Mouse (Mus musculus) midbrain, embryonic 16.5 days (tissue): Measurements from ENCODE around the gene Clptm1. TPM values are rescaled to one million over a fixed set of nuclear protein-coding genes. Genes with fewer than 3 reads are reported as not detected.
A peak's percentile ranks its signal among the peaks of the same experiment; 100 is the strongest.

Experiments used
- ATAC-seq: fragments of 200-750 bp; cut with Nextera tagmentation; 2 replicates; pipeline ENCODE4 v1.8.0; 2017; ENCODE audit warnings: moderate TSS enrichment
- H3K27ac ChIP-seq: fragments of 300-500 bp; sonication (generic); 2 replicates; pipeline ENCODE4 v1.5.1; 2014; ENCODE audit warnings: mild to moderate bottlenecking, low read length, mixed read lengths
- H3K27me3 ChIP-seq: fragments of 300-500 bp; sonication (generic); 2 replicates; pipeline ENCODE4 v1.6.1; 2014; ENCODE audit warnings: low read depth, low read length, mixed read lengths; ENCODE audit not compliant: control insufficient read depth, insufficient read depth
- H3K36me3 ChIP-seq: fragments of 300-500 bp; sonication (generic); 2 replicates; pipeline ENCODE4 v1.6.1; 2014; ENCODE audit warnings: mild to moderate bottlenecking, low read length, moderate library complexity, mixed read lengths; ENCODE audit not compliant: control insufficient read depth, insufficient read depth
- H3K4me1 ChIP-seq: fragments of 300-500 bp; sonication (generic); 2 replicates; pipeline ENCODE4 v1.6.1; 2014; ENCODE audit warnings: mild to moderate bottlenecking, low read length, mixed read lengths; ENCODE audit not compliant: control insufficient read depth, insufficient read depth
- H3K4me2 ChIP-seq: fragments of 300-500 bp; sonication (generic); 2 replicates; pipeline ENCODE4 v1.6.1; 2014; ENCODE audit warnings: mild to moderate bottlenecking, low read length, mixed read lengths
- H3K4me3 ChIP-seq: fragments of 300-500 bp; sonication (generic); 2 replicates; pipeline ENCODE4 v1.5.1; 2014; ENCODE audit warnings: low read depth, mild to moderate bottlenecking, low read length, moderate library complexity, mixed read lengths
- H3K9ac ChIP-seq: fragments of 300-500 bp; sonication (generic); 2 replicates; pipeline ENCODE4 v1.6.1; 2014; ENCODE audit warnings: low read depth, low read length, mixed read lengths
- H3K9me3 ChIP-seq: fragments of 300-500 bp; sonication (generic); replicated peaks from 2 replicates; pipeline ENCODE4 v1.6.1; 2014; ENCODE audit warnings: mild to moderate bottlenecking, low read length, mixed read lengths; ENCODE audit not compliant: control insufficient read depth, poor library complexity, severe bottlenecking
- WGBS: fragments of 180-500 bp; shearing (Covaris S2); extraction: QIAGEN DNeasy Blood & Tissue Kit; methylation state at CpG from one replicate; pipeline ENCODE4 v1.1.7; 2014; 5-methylcytosine and 5-hydroxymethylcytosine counted together
- polyA plus RNA-seq: library from polyadenylated mRNA; unstranded; fragments of >200 nt; fragmentation: Nextera tagmentation; extraction: Ambion mirVana; gene quantifications from 2 replicates; pipeline ENCODE4 v1.2.1, GENCODE M21; 2015

Gene Clptm1
- polyA plus RNA-seq, 1 experiment from 2014 or later, result 120 TPM

GRCm38 (mm10) chr7:19695213-19695594, 30.4 kb upstream of the Clptm1 start:
- 60% methylated on average over 8 of the region's 8 CpGs for WGBS
- H3K9ac ChIP-seq, result no peak overlapping the region
- H3K4me2 ChIP-seq, result no peak overlapping the region
- no peaks in the 10 kb centered on the region for H3K27me3 ChIP-seq
- H3K36me3 ChIP-seq, result peaks cover 3% of the 10 kb centered on the region; the same call in 1 of the 2 replicates
- H3K9me3 ChIP-seq, result no peaks in the 10 kb centered on the region
- no peak overlapping the region for H3K4me3 ChIP-seq
- H3K27ac ChIP-seq, result no peak overlapping the region
- ATAC-seq, result no peak
- peaks cover 16% of the 10 kb centered on the region; the same call in 1 of the 2 replicates for H3K4me1 ChIP-seq

- no peaks in the 10 kb centered on the region for H3K9me3 ChIP-seq
Observed at GRCm38 (mm10) chr7:19694336-19695212, 29.7 kb upstream of the Clptm1 start.

GRCm38 (mm10) chr7:19693421-19693820, 28.6 kb upstream of the Clptm1 start:
- Histone ChIP-seq H3K27me3 (no peaks in the 10 kb centered on the region), H3K9me3 (no peaks in the 10 kb centered on the region), H3K27ac (0 out of 2 replicates have a peak overlapping the region, but pooled peaks have one; percentile 24), H3K9ac (no peak overlapping the region), H3K4me2 (no peak overlapping the region), H3K4me3 (no peak overlapping the region), H3K4me1 (peaks cover 5% of the 10 kb centered on the region; the same call in 1 of the 2 replicates), H3K36me3 (peaks cover 3% of the 10 kb centered on the region; the same call in 1 of the 2 replicates)
- WGBS, result 35% methylated on average over 10 of the region's 10 CpGs
- ATAC-seq, result peak; percentile 49; the same call in 1 of the 2 replicates

More at GRCm38 (mm10) chr7:19694336-19695212, 29.7 kb upstream of the Clptm1 start:
- WGBS, result 90% methylated on average over 10 of the region's 10 CpGs
- ATAC-seq, result no peak
- Histone ChIP-seq H3K27me3 (no peaks in the 10 kb centered on the region), H3K4me3 (no peak overlapping the region), H3K4me1 (peaks cover 16% of the 10 kb centered on the region; the same call in 1 of the 2 replicates), H3K27ac (no peak overlapping the region), H3K4me2 (no peak overlapping the region), H3K36me3 (peaks cover 3% of the 10 kb centered on the region; the same call in 1 of the 2 replicates), H3K9ac (no peak overlapping the region)

- Histone ChIP-seq H3K4me3 (no peak within 1 kb of the TSS), H3K4me1 (no peaks in the 10 kb centered on the region), H3K4me2 (no peak within 1 kb of the TSS), H3K9ac (no peak within 1 kb of the TSS), H3K36me3 (peaks cover 3% of the 10 kb centered on the region; the same call in 1 of the 2 replicates), H3K27ac (0 out of 2 replicates have a peak within 1 kb of the TSS, but pooled peaks have one; percentile 24), H3K27me3 (no peaks in the 10 kb centered on the region), H3K9me3 (no peaks in the 10 kb centered on the region)
- 51% methylated on average over 28 of the region's 28 CpGs for WGBS
- ATAC-seq, result no peak
Observed at GRCm38 (mm10) chr7:19691873-19692865, 27.3 kb upstream of the Clptm1 start, which contains the start of gene Apoc1. TSS of gene Apoc1 (minus strand) at chr7:19692660.

GRCm38 (mm10) chr7:19691434-19691833, 26.6 kb upstream of the Clptm1 start:
- no peaks in the 10 kb centered on the region for H3K27me3 ChIP-seq
- H3K4me1 ChIP-seq, result no peaks in the 10 kb centered on the region
- no peaks in the 10 kb centered on the region for H3K9me3 ChIP-seq
- H3K4me2 ChIP-seq, result no peak overlapping the region
- no peak overlapping the region for H3K9ac ChIP-seq
- H3K27ac ChIP-seq, result no peak overlapping the region
- no peak overlapping the region for H3K4me3 ChIP-seq
- H3K36me3 ChIP-seq, result no peaks in the 10 kb centered on the region
- ATAC-seq, result no peak
- 70% methylated on average over 6 of the region's 6 CpGs for WGBS

- H3K4me2 ChIP-seq, result no peak overlapping the region
- ATAC-seq, result no peak
- H3K4me1 ChIP-seq, result no peaks in the 10 kb centered on the region
- H3K27me3 ChIP-seq, result no peaks in the 10 kb centered on the region
- no peaks in the 10 kb centered on the region for H3K9me3 ChIP-seq
- no peaks in the 10 kb centered on the region for H3K36me3 ChIP-seq
- no peak overlapping the region for H3K4me3 ChIP-seq
- 89% methylated on average over 4 of the region's 4 CpGs for WGBS
- no peak overlapping the region for H3K27ac ChIP-seq
- H3K9ac ChIP-seq, result no peak overlapping the region
Observed at GRCm38 (mm10) chr7:19690845-19691244, 26.0 kb upstream of the Clptm1 start.

GRCm38 (mm10) chr7:19688611-19689010, 23.8 kb upstream of the Clptm1 start:
- H3K4me3 ChIP-seq, result no peak overlapping the region
- H3K4me1 ChIP-seq, result no peaks in the 10 kb centered on the region
- H3K36me3 ChIP-seq, result no peaks in the 10 kb centered on the region
- H3K9ac ChIP-seq, result no peak overlapping the region
- no peak overlapping the region for H3K4me2 ChIP-seq
- H3K27ac ChIP-seq, result no peak overlapping the region
- no peaks in the 10 kb centered on the region for H3K27me3 ChIP-seq
- no peak for ATAC-seq
- no peaks in the 10 kb centered on the region for H3K9me3 ChIP-seq
- 91% methylated on average over 2 of the region's 2 CpGs for WGBS

- no peaks in the 10 kb centered on the region for H3K4me1 ChIP-seq
- H3K9me3 ChIP-seq, result no peaks in the 10 kb centered on the region
- no peak overlapping the region for H3K4me2 ChIP-seq
- no peaks in the 10 kb centered on the region for H3K27me3 ChIP-seq
- ATAC-seq, result no peak
- no peaks in the 10 kb centered on the region for H3K36me3 ChIP-seq
- no peak overlapping the region for H3K4me3 ChIP-seq
- WGBS, result 90% methylated on average over 10 of the region's 10 CpGs
- no peak overlapping the region for H3K27ac ChIP-seq
- H3K9ac ChIP-seq, result no peak overlapping the region
Observed at GRCm38 (mm10) chr7:19688101-19688500, 23.3 kb upstream of the Clptm1 start.
